Mouse (Mus musculus) olfactory bulb, adult 2 months (tissue): ENCODE data around the gene Tmc8.

Experiments
- CTCF ChIP-seq: fragments of 200-500 bp; IDR thresholded peaks from 2 replicates; pipeline ENCODE4 v1.5.1; 2012; ENCODE audit warnings: low read depth, mild to moderate bottlenecking, low read length, moderate library complexity; ENCODE audit not compliant: insufficient read depth
- POLR2A ChIP-seq: fragments of 200-500 bp; IDR thresholded peaks from 2 replicates; pipeline ENCODE4 v1.6.1; 2012; ENCODE audit warnings: mild to moderate bottlenecking, low read depth, low read length, moderate library complexity; ENCODE audit not compliant: insufficient read depth

DNA sequence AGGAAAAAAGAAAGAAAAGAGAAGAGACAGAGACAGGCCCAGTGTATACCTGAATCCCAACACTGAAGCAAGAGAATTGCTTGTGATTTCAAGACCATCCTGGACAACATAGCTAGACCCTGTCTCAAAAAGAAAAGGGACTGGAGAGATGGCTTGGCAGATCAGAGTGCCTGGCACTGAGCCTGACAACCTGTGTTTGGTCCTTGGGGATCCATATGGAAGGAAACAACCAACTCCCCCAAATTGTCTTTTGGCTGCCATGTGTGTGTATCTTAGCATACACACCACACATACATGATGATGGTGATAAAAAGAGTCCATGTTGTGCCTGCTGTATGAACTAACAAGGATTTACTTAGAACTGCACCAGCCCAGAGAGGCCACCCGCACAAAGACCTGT, 57.1 kb downstream of the Tmc8 start:
- TF ChIP-seq POLR2A (no peak), CTCF (no peak)
